Mouse (Mus musculus): Measurements from ENCODE around the gene C530008M17Rik.

The C530008M17Rik gene

DNA sequence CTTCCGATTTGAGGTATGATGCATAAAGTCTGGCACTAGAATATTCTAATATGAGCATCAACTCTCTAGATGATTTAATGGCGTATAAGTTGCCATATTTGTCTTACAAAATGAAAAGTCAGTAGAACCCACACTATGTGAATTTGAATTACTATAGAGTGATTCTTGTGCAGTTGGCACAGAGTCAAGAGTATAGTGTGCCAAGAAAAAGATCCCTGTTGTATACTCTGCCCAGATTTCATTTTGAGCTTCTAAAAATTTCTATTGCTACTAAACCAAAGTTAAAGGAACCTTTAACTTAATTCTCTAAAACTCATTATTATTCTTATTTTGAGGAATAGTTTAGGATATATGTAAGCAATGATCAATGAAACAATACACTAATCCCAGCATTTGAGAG, at the start of gene C530008M17Rik:
C530008M17Rik (plus strand) TSS at position 301 of the 400 bp plus-strand sequence.
- in situ Hi-C loops (cut with MboI; ENCODE audit: low sequenced_read_pairs): no loop called here

DNA sequence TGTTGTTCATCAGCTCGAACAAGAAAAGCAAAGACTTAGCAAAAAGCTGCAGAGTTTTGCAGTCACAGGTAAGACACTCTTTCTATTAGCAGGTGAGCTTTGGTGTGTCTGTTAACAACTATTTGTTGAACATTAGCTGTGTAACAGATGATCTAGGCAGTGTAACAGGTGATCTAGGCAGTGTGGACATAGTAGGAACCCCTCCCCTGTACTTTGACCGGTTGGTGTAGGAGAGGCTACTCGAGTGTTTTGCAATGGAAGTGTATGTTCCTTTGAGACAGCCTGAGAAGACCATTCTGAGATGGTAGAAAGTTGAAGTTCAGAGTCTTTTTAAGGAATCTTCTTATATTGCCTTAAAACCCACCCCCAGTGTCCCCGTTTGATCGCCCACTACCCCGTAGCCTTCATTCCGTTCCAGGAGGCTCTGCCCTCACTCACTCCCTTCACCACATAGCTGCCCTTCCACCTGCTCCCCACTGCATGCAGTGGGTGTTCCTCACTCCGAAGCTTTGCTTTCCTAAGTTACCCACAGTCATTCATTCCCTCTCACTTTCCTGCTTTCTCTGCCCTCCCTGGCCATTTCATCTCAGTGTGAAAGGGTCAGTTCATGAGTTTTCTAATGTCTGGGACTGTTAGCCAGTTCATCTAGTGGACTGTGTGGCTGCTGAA, 46.5 kb upstream of the C530008M17Rik start:
- in situ Hi-C loops (cut with MboI; ENCODE audit: low sequenced_read_pairs): no loop called here

DNA sequence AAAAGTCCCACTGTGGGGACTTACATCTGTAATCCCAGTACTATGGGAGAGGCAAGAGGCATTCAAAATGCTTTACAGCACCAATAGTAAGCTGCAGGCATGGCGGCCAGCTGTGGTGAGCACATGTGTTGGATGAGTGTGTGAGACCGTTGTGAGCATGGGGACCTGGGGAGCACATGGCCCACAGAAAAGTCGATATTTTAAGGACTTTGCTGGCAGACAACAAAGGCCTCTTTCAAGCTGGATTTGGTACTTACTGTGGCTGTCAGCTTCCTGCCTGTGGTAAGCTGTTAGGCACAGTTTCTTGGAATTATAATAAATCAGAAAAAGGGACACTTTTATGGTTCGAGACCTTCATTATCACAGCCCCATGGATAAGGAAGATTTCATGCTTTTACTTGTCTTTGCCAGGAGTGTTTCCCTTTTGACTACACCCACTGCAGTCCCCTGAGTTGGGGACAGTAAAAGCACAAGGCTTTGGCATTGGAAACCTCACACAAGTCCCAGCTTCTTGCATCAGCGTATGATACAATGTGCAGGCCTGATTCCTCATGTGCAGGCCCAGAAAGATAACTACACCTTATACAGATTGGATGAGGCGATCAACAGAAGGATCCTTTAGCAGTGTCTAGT, 43.3 kb upstream of the C530008M17Rik start:
- in situ Hi-C loops (cut with MboI; ENCODE audit: low sequenced_read_pairs): no loop called here

DNA sequence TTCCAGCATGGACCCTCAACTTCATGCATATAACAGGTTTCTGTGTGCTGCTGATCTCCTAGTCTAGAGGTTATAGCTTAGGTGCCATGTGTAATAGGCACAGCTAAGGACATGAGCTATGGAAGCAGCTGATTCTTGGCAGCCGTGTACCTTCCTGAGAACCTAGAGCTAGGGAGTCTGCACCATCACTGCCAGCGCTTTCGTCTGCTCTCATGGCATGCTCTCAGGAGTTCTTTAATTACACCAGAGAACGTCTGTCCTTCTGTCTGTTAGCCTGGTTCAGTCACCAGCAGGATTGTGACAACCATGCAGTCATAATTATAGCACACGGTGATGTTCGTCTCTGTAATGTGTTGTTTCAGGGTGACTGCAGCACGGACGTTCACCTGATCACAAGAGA, 41.0 kb upstream of the C530008M17Rik start:
- in situ Hi-C loops (cut with MboI; ENCODE audit: low sequenced_read_pairs): no loop called here

DNA sequence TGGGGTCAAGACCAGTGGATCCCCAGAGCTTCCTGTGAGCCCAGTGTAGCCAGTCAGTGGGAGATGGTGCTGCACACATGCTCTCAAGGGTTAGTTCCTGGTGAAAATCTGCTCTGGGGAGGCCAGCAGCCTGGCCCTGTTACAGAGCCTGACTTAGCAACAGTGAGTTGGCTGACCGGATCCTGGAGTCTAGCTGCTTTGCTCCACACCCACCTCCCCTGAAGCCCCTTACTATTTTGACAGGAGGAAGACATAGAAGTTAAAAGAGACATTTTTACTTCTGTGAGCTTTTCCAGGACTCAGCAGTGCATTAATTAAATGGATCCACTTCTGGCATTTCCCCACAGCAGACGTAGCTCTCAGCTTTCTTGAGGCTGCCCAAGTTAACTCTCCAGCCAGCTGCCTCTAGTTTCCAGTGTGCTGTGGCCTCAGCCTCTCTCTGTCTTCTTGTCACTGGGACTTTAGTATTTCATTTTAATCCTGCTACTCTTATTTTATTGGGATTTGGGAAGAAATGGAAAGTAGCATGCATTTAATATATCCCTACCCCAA, 40.0 kb upstream of the C530008M17Rik start:
- in situ Hi-C loops (cut with MboI; ENCODE audit: low sequenced_read_pairs): no loop called here

DNA sequence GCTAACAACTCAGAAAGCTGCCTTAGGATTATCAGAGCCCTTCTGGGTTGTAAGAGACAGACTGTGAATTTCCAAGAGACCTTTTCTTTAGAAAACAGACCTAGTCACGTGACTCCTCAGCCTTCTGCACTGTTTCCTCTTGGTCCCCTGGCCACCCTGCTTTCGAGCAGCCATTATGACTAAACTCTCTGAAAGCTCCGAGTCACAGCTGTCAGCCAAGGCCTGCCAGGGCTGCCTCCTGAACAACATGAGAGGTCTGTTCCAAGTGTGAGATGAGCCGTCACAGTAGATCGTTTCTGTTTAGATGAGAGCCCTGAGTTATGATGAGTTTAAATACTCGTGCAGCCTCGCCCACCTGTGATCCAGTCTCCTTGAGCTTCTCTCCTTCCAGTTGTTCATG, 37.6 kb upstream of the C530008M17Rik start:
- in situ Hi-C loops (cut with MboI; ENCODE audit: low sequenced_read_pairs): no loop called here

DNA sequence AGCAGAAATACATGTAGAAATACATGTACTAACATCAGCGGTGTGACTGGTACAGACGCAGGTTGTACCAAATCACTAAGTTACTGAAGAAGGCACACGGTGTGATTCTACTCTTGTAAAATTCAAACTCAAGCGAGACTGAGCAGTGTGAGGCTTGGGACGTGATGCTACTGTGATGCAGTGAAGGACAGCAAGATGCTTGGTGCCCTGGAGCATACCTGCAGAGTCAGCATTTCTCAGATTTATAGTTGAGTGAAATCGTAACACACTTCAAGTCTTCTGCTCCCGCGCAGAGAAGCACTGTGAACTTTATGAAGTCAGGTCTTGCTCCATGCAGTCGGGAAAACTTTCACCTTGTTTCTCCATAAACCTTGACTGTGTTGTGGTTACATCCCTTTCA, 32.6 kb upstream of the C530008M17Rik start:
- in situ Hi-C loops (cut with MboI; ENCODE audit: low sequenced_read_pairs): no loop called here

DNA sequence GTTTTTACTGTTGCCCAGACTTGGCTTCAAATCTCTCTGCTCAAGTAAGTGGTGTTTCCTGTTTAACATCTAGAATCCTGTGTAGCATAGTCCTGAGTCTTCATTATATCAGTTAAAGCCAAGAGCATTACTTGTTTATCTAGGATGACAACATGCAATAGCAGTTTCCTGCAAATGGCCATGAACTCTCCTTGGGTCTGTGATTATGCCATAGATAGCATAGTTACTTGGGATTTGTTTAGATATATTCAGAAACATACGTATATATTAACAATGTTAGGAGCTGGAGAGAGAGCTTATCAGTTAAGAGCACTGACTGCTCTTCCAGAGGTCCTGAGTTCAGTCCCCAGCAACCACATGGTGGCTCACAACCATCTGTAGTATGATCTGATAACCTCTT, 28.5 kb upstream of the C530008M17Rik start:
- in situ Hi-C loops (cut with MboI; ENCODE audit: low sequenced_read_pairs): no loop called here

DNA sequence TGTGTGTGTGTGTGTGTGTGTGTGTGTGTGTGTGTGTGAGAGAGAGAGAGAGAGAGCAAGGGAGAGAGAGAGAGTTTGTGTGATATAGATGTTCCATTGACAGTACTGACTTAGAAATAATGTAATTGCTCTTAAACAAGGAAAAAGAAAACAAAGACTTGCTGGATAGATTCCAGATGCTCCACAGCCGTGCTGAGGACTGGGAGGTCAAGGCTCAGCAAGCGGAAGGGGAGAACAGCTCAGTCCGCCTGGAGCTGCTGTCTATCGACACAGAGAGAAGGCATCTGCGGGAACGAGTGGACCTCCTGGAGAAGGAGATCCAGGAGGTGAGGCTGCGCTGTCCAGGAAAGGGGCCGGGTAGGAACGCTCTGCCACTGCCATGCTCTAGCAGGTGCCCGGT, 22.3 kb upstream of the C530008M17Rik start:
- in situ Hi-C loops (cut with MboI; ENCODE audit: low sequenced_read_pairs): no loop called here

DNA sequence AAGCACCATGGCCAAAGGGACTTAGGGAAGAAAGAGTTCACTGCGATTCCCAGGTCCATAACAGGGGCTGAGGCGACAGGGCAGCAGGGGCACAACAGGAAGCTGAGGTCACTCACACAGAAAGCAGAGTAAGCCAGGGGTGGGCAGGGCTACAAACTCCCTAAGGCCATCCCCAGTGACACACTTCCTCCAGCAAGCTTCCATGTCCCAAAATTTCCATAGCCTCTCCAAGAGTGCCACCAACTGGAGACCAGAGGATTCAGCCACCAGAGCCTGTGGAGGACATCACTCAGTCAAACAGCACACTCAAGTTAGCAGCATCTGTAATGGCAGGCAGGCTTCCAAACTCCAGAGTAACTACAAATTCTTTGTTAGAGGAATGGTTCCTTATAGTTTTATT, 20.7 kb upstream of the C530008M17Rik start:
- in situ Hi-C loops (cut with MboI; ENCODE audit: low sequenced_read_pairs): no loop called here

DNA sequence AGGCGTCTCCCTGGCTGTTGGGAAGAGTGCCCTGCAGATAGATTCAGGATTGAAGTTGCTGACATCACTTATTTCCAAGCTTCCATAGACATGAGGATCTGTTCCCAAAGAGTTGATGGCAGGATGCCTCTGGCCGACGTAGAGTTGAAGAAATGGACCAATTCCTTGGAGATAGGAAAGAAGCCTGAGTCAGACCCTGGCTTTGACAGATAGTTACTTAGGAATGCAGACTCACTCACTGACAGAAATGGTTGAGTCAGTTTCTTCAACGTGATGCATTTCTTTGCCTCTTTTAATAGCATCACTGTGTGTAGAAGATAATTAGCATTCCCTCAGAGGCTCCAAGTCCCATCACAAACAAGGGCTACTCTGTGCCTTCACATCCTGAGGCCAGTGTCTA, 14.2 kb upstream of the C530008M17Rik start:
- in situ Hi-C loops (cut with MboI; ENCODE audit: low sequenced_read_pairs): no loop called here

DNA sequence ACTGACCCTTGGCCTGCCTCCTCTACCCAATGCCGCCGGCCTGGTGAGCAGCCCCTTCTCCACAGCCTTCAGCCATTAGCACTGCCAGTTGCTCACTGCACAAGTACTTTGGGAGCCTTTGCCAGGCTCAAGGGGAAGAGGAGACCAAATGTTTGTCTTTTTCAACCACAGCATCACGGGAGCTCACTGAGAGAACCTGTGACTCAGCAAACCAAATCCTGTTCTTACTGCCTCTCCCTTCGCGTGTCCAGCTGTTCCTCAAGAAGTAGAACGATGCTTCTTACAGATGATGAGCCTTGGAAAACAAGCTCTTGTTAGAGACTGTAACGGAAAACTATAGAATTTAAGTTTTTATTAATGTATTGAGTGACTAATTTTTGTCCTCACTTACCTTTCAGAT, 12.1 kb upstream of the C530008M17Rik start:
- in situ Hi-C loops (cut with MboI; ENCODE audit: low sequenced_read_pairs): no loop called here

DNA sequence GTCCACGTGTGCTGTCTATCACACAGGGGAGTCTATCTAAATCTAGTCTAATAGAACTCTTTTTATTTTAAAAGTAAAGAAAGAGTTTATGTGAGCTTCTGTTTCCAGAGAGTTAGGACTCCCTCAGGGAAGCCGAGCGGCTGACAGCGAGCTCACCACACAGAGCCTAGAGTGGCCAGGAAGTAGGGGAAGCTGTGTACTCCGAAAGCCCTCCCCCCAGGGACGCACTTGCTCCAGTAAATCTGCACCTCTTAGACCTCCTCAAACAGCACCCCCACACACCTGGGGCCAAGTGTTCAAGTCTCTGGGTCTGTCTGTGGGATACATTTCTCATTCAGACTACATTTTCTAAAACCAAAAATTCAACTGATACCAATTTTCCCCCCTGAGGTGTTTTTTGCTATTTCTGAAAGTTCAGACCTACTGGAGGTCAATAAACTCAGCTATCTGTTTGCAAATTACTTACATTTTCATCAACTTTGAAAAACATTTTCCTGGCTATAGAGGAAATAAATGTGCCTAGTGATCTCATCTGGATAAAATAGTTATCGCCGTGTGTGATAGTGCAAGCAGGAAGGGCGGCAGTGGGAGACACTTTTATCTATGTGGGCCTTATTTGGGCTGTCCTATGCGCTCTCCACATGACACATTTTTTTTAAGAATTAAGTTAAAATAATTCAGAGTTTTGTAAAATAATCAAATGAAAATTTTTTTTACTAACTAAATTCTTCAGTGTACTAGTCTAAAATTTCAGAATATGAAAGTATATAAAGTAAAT, 11.0 kb upstream of the C530008M17Rik start:
- in situ Hi-C loops (cut with MboI; ENCODE audit: low sequenced_read_pairs): no loop called here

DNA sequence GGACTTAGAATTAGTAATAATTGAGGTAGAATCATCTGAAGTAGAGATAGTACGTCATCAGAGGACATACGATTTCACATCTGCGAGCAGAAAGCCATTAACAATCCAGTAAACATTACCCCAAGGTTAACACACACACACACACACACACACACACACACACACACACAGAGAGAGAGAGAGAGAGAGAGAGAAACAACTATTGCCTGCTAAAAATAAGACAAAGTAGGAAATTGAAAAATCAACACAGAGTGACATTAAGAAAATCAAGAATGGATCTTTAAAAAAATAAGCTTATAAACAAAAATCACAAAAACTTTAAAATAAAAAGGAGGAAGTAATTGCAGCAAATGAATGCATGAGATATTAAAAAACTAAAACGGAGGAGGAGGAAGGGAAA, 6.4 kb upstream of the C530008M17Rik start:
- in situ Hi-C loops (cut with MboI; ENCODE audit: low sequenced_read_pairs): no loop called here

DNA sequence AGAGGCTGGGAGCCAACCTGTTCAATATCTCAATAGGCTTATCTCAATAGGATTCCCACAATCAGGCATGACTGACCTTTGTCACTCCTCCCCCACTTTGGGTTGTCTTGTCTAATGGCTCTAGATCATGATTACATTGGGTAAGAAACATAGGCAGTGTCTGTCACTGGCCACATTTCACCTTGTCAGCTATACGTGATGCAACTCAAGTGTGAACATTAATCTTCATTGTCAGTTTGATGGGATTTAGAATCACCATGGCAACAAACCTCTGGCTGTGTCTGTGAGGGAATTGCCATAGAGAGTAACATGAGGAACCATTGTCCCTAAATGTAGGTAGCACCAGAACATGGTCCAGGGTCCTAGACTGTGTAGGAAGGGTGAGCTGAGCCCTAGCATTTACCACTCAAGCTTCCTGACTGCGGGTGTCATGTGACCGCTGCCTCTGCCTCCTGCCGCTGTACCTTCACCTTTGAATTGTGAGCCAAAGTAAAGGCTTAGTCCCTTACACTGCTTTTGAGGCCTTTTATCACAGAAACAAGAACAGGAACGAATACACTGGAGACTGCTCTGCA, 5.1 kb upstream of the C530008M17Rik start:
- in situ Hi-C loops (cut with MboI; ENCODE audit: low sequenced_read_pairs): no loop called here

DNA sequence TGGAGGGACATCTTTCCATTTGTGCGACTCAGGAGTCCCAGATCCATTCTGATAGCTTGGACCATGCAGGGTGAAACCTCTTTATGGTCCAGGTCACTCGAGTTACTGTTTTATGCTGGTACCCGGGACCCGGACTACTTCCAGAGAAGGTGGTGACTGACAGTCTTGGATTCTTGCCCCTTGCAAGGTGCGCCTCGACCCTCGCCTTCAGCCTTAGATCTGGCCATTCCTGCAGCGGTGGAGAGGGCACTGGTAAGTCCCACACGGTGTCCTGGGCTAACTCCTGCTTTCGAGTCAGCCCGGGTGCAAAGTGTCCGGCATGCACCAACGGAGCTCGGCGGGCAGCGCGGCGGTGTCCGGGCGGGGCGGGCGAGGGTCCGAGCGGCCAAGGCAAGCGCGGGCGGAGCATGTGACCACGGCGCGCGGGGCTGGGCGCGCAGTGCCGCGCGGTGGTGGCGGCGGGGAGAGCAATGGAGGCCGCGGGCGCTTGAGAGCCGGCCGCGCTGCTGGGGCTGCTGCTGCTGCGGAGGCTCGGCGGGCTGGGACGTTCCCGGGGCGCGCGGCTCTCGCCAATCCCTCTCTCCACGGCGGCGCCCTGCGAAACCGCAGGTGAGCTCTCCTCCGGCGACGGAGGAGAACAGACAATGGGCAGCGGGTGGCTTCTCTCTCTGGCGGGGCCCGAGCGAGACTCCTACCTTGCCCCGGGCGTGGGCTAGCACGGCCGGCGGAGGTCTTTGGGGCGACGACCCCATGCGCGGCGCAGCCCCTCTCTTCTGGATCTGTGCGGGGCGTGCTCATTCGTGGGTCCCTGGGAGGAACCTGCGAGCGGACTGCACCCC, 1.2 kb downstream of the C530008M17Rik start:
- in situ Hi-C loops (cut with MboI; ENCODE audit: low sequenced_read_pairs): no loop called here

DNA sequence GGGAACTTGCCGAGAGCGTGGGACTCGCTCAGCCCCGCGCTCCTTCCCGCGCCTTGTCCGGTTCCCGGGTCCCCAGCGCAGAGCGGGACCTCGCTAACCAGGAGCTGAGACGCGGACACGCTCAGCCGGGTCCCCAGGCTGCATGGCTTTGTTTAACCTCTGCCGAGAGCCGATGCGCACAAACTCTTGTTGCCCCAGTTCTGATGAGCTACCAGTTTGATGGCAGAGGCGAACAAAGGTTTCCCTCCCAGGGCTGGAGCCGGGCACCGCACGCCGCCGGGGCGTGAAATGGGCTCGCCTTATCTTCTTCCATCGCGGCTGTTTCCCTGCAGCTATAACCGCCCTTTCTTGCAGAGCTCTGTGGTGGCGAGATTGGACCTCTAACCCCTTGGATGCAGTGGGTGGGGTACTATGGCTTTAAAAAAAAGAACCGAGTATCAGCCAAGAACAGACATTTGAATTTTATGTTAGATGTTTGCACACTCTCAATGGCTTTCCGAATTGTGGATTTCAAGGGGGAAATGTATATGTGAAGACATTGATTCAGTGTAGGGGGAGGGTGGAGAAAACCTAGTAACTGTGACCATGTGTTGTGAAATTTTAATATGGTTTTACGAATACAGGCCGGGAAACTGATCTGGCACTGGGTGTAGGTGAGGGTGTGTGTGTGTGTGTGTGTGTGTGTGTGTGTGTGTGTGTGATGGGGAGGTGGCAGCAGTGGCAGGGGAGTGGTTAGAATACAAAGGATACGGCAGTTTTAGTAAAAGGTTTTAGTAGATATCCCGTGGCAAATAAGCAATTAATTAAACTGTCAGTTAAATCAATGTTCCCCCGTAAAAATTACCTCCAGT, 2.0 kb downstream of the C530008M17Rik start:
- in situ Hi-C loops (cut with MboI; ENCODE audit: low sequenced_read_pairs): no loop called here

DNA sequence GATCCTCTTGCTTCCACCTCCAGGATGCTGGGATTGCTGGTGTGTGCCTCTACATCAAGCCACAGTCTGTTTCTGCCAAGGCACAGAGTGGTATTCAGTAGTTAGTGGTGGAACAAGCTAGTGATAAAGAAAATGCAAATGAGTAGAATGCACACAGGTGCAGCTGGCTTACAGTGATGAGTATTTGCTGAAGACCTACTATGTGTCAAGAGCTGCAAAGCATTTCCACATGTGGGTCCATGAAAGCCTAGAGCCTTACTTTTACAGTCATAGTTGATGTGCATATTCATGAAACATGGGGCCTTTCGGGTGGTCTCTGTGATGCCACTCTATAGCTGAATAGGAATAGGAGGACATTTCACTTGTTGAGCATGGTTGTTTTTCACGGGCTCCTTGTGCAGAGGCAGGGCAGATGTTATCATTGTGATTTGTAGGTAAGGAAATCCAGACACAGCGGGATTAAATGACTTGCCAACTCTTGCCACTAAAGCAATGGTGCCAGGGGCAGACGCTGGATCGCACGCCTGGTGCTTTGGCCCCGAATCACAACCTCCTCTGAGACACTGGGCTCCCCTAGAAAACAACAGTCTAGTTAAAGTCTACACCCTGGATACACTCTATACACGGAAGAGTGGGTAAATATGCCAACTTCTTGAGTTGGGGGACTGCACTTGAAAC, 3.8 kb downstream of the C530008M17Rik start:
- in situ Hi-C loops (cut with MboI; ENCODE audit: low sequenced_read_pairs): no loop called here

DNA sequence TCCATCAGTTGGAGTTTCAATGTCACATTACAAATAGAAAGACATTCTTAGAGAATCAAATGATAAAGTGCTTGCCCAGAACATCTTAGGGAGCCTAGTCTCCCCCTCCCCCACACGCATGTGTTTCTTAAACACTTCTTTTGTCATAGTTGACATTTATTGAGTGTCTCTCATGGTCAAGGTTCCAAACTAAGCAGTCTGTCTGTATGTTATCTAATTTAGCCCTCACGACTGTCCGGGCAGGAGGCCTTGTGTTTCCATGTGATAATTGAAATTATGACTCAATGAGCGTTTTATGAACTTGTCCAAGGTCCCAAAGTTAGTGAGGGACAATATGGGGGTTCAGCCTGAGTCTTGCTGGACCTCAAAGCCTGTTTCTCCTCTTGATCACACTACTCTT, 5.0 kb downstream of the C530008M17Rik start:
- in situ Hi-C loops (cut with MboI; ENCODE audit: low sequenced_read_pairs): no loop called here

Data from CH12F3 (cell line).